Mouse (Mus musculus): ENCODE results near the gene Herpud1.

DNA sequence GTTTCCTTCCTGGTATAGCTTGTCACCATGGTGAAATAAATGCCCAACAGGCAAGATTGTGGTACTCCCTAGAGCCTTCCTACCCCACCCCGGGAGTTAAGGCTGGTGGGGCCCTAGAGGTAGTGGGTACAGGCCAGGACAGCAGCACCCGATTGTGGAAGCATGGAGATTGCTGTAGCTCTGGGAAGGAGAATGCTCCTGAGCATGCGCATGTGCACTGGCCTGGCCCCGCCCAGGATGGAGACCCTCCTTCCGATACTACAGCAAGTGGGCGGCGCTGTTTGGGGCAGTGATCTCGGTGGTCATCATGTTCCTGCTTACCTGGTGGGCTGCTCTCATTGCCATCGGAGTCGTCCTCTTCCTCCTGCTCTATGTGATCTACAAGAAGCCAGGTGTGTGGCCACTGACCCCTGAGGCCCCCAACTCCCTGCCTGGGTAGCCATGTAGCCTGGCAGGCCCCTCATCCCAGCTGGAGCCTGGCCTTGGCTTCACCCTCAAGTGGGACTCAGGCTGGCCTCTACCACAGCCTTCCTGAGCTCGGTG is 42.4 kb upstream of the Herpud1 start:
- TF ChIP-seq POLR2A (IDR thresholded peaks at IDR 0.05; ENCODE audit: low read depth, low read length) (no peak), CTCF (conservative IDR thresholded peaks at IDR 0.05; ENCODE audit: insufficient read depth, insufficient read length, low read depth, low read length) (no peak)
